Mouse (Mus musculus): ENCODE measurements around the gene Ing2. TPM values are rescaled to one million over a fixed set of nuclear protein-coding genes. Genes with fewer than 3 reads are reported as not detected.

Gene Ing2
- 1 to 10 TPM; 4.6 to 5.8 TPM for total RNA-seq (2021)

GRCm38 (mm10) chr8:47674777-47675710 lies at the start of gene Ing2:
Ing2 (minus strand) TSS chr8:47675556.
- peak; percentile 100 for DNase-seq (ENCODE audit: low spot score)
- intact Hi-C loops (cut with DNase I): loop anchor here (2.0 to 10.0 kb wide), 3 partner anchors 38 to 260 kb away; partner anchors contain the start of genes Cdkn2aip, Rwdd4a and Trappc11

GRCm38 (mm10) chr8:47721609-47722008 lies 46.3 kb upstream of the Ing2 start:
- intact Hi-C loops (cut with DNase I): no loop called here

GRCm38 (mm10) chr8:47718641-47719040 lies 43.3 kb upstream of the Ing2 start:
- intact Hi-C loops (cut with DNase I): no loop called here
- no peak for DNase-seq (ENCODE audit: low spot score)

More at GRCm38 (mm10) chr8:47721609-47722008, 46.3 kb upstream of the Ing2 start:
- DNase-seq (ENCODE audit: low spot score): no peak

GRCm38 (mm10) chr8:47713761-47714745 lies 38.7 kb upstream of the Ing2 start, which contains the start of gene Cdkn2aip:
Cdkn2aip (minus strand) TSS chr8:47713932.
- intact Hi-C loops (cut with DNase I): loop anchor here (2.0 to 5.0 kb wide), 2 partner anchors 39 to 182 kb away; partner anchors contain the start of genes Ing2, Rwdd4a and Trappc11

GRCm38 (mm10) chr8:47713171-47713663 lies 37.9 kb upstream of the Ing2 start:
- intact Hi-C loops (cut with DNase I): loop anchor here (2.0 to 5.0 kb wide), 2 partner anchors 38 to 181 kb away; partner anchors contain the start of genes Ing2, Rwdd4a and Trappc11
- DNase-seq (ENCODE audit: low spot score): no peak

More at GRCm38 (mm10) chr8:47713761-47714745, 38.7 kb upstream of the Ing2 start, which contains the start of gene Cdkn2aip:
- peak; percentile 92 for DNase-seq (ENCODE audit: low spot score)

GRCm38 (mm10) chr8:47708106-47708505 lies 32.8 kb upstream of the Ing2 start:
- no peak for DNase-seq (ENCODE audit: low spot score)
- intact Hi-C loops (cut with DNase I): no loop called here

GRCm38 (mm10) chr8:47706746-47707145 lies 31.4 kb upstream of the Ing2 start:
- DNase-seq (ENCODE audit: low spot score): no peak
- intact Hi-C loops (cut with DNase I): no loop called here

- intact Hi-C loops (cut with DNase I): no loop called here
- DNase-seq (ENCODE audit: low spot score): no peak
Observed at GRCm38 (mm10) chr8:47702333-47702732, 27.0 kb upstream of the Ing2 start.

GRCm38 (mm10) chr8:47697696-47698095 lies 22.3 kb upstream of the Ing2 start:
- intact Hi-C loops (cut with DNase I): no loop called here
- no peak for DNase-seq (ENCODE audit: low spot score)

GRCm38 (mm10) chr8:47695431-47696105 lies 20.2 kb upstream of the Ing2 start:
- intact Hi-C loops (cut with DNase I): no loop called here
- no peak for DNase-seq (ENCODE audit: low spot score)

GRCm38 (mm10) chr8:47693119-47693518 lies 17.8 kb upstream of the Ing2 start:
- intact Hi-C loops (cut with DNase I): loop anchor here (5.0 kb wide), 2 partner anchors 141 to 156 kb away; no protein-coding TSS in a partner anchor
- peak; percentile 27 for DNase-seq (ENCODE audit: low spot score)

GRCm38 (mm10) chr8:47691831-47692230 lies 16.5 kb upstream of the Ing2 start:
- intact Hi-C loops (cut with DNase I): loop anchor here (5.0 kb wide), 2 partner anchors 140 to 155 kb away; no protein-coding TSS in a partner anchor
- no peak for DNase-seq (ENCODE audit: low spot score)

GRCm38 (mm10) chr8:47691303-47691702 lies 15.9 kb upstream of the Ing2 start:
- no peak for DNase-seq (ENCODE audit: low spot score)
- intact Hi-C loops (cut with DNase I): loop anchor here (5.0 kb wide), 2 partner anchors 139 to 154 kb away; no protein-coding TSS in a partner anchor

- intact Hi-C loops (cut with DNase I): loop anchor here (5.0 kb wide), 2 partner anchors 138 to 153 kb away; no protein-coding TSS in a partner anchor
- peak; percentile 19 for DNase-seq (ENCODE audit: low spot score)
Observed at GRCm38 (mm10) chr8:47690674-47691078, 15.3 kb upstream of the Ing2 start.

- intact Hi-C loops (cut with DNase I): loop anchor here (5.0 kb wide), 2 partner anchors 138 to 153 kb away; no protein-coding TSS in a partner anchor
- no peak for DNase-seq (ENCODE audit: low spot score)
Observed at GRCm38 (mm10) chr8:47689704-47690326, 14.5 kb upstream of the Ing2 start.

GRCm38 (mm10) chr8:47684441-47684840 lies 9.1 kb upstream of the Ing2 start:
- DNase-seq (ENCODE audit: low spot score): no peak
- intact Hi-C loops (cut with DNase I): no loop called here

- intact Hi-C loops (cut with DNase I): no loop called here
- DNase-seq (ENCODE audit: low spot score): no peak
Observed at GRCm38 (mm10) chr8:47683994-47684393, 8.6 kb upstream of the Ing2 start.

GRCm38 (mm10) chr8:47680306-47680705 lies 5.0 kb upstream of the Ing2 start:
- DNase-seq (ENCODE audit: low spot score): no peak
- intact Hi-C loops (cut with DNase I): no loop called here

Measured in heart, postnatal 25 days (tissue).